In genomic region chr13:92095131-92096090, GRCm38 (mm10) we compare ENCODE assay signal across 17 mouse cellular contexts. TPM values are rescaled to one million over a fixed set of nuclear protein-coding genes. Genes with fewer than 3 reads are reported as not detected.
DNase-seq lines count a peak whose midpoint lies in the region; ATAC-seq and TF ChIP-seq lines count a peak whose summit lies in the region.
"Had no signal": no experiment of that assay in that cellular context is flagged by ENCODE, and none has a peak within 500 bp of the region (broad histone marks: within the 10 kb centered on the region; RNA-seq: fewer than 3 reads in every experiment).

No protein-coding gene starts in this region.

- WGBS in forebrain, postnatal 0 days: 69% methylated on average over 12 of the region's 12 CpGs
- 73% methylated on average over 12 of the region's 12 CpGs for WGBS in forebrain, embryonic 15.5 days
- 63% methylated on average over 12 of the region's 12 CpGs for whole genome bisulfite sequencing in heart, embryonic 10.5 days

- H3K79me2 ChIP-seq in myocyte (ENCODE audit: control insufficient read depth, insufficient read depth): no peaks in the 10 kb centered on the region

- H3K4me2 ChIP-seq in forebrain, postnatal 0 days (ENCODE audit: low read depth): no peak overlapping the region
- no peak overlapping the region for H3K4me2 ChIP-seq in forebrain, embryonic 15.5 days (replicated peaks)
- H3K4me2 ChIP-seq in myocyte (ENCODE audit: low read depth): peak overlapping the region; percentile 32
- H3K4me2 ChIP-seq: heart, embryonic 13.5 days; limb, embryonic 13.5 days; midbrain, embryonic 11.5 days; neural tube, embryonic 12.5 days had no signal

- peak; percentile 23; the same call in 1 of the 2 replicates for ATAC-seq in forebrain, postnatal 0 days
- ATAC-seq in forebrain, embryonic 15.5 days (replicated peaks): no peak
- ATAC-seq: hindbrain, embryonic 16.5 days had no signal

- no peaks in the 10 kb centered on the region for H3K4me1 ChIP-seq in forebrain, postnatal 0 days (ENCODE audit: insufficient read depth)
- H3K4me1 ChIP-seq in forebrain, embryonic 15.5 days: no peaks in the 10 kb centered on the region
- H3K4me1 ChIP-seq in heart, embryonic 10.5 days: peaks cover 7% of the 10 kb centered on the region; the same call in 1 of the 2 replicates
- H3K4me1 ChIP-seq: limb, embryonic 13.5 days; neural tube, embryonic 12.5 days had no signal

- no peak overlapping the region for H3ac ChIP-seq in myocyte (ENCODE audit: control insufficient read depth, insufficient read length)

- H3K27me3 ChIP-seq in forebrain, postnatal 0 days (ENCODE audit: insufficient read depth, low read length): no peaks in the 10 kb centered on the region
- H3K27me3 ChIP-seq in forebrain, embryonic 15.5 days: no peaks in the 10 kb centered on the region
- H3K27me3 ChIP-seq in heart, embryonic 10.5 days (ENCODE audit: insufficient read depth, poor library complexity, severe bottlenecking): no peaks in the 10 kb centered on the region
- no peaks in the 10 kb centered on the region for H3K27me3 ChIP-seq in myocyte (ENCODE audit: control insufficient read depth, insufficient read depth, insufficient read length)
- H3K27me3 ChIP-seq: heart, embryonic 13.5 days; limb, embryonic 13.5 days; neural tube, embryonic 12.5 days had no signal

- TF ChIP-seq POLR2A in myocyte (IDR thresholded peaks at IDR 0.05; ENCODE audit: insufficient read length, low read depth): no peak

- DNase-seq in forebrain, postnatal 0 days: peak; percentile 9
- DNase-seq in lung, postnatal 10 days: peak; percentile 11
- no peak for DNase-seq in lung, adult 18-20 months
- DNase-seq in heart, embryonic 10.5 days (ENCODE audit: low spot score): no peak
- DNase-seq in thymus, adult 18-20 months: no peak
- DNase-seq in spleen, adult 12 weeks (ENCODE audit: low spot score): no peak
- DNase-seq: layer of hippocampus, adult 9-11 months; lung, adult 2 months; thymus, postnatal 36 days had no signal

- H3K9ac ChIP-seq in forebrain, postnatal 0 days: no peak overlapping the region
- no peak overlapping the region for H3K9ac ChIP-seq in forebrain, embryonic 15.5 days (replicated peaks)
- H3K9ac ChIP-seq: heart, embryonic 13.5 days; limb, embryonic 13.5 days; neural tube, embryonic 12.5 days had no signal

- no peak for TF ChIP-seq CTCF in forebrain, postnatal 0 days (IDR thresholded peaks at IDR 0.05; ENCODE audit: low read depth)

- no peaks in the 10 kb centered on the region for H3K36me3 ChIP-seq in forebrain, postnatal 0 days (ENCODE audit: insufficient read depth)
- H3K36me3 ChIP-seq in forebrain, embryonic 15.5 days: no peaks in the 10 kb centered on the region
- no peaks in the 10 kb centered on the region for H3K36me3 ChIP-seq in heart, embryonic 10.5 days
- no peaks in the 10 kb centered on the region for H3K36me3 ChIP-seq in myocyte (ENCODE audit: control insufficient read depth, insufficient read depth)
- H3K36me3 ChIP-seq: heart, embryonic 13.5 days; limb, embryonic 13.5 days; neural tube, embryonic 12.5 days had no signal

- H3K4me3 ChIP-seq in forebrain, postnatal 0 days (ENCODE audit: low read depth, low read length): no peak overlapping the region
- H3K4me3 ChIP-seq in forebrain, embryonic 15.5 days: no peak overlapping the region
- no peak overlapping the region for H3K4me3 ChIP-seq in heart, embryonic 10.5 days
- no peak overlapping the region for H3K4me3 ChIP-seq in myocyte
- H3K4me3 ChIP-seq: erythroblast, embryonic 14.5 days; heart, embryonic 13.5 days; limb, embryonic 13.5 days; neural tube, embryonic 12.5 days had no signal

- H3K27ac ChIP-seq in forebrain, postnatal 0 days (ENCODE audit: low read depth, low read length): no peak overlapping the region
- H3K27ac ChIP-seq in forebrain, embryonic 15.5 days (replicated peaks): no peak overlapping the region
- peak overlapping the region; percentile 36; the same call in 1 of the 2 replicates for H3K27ac ChIP-seq in heart, embryonic 10.5 days
- H3K27ac ChIP-seq: heart, embryonic 13.5 days; limb, embryonic 13.5 days; neural tube, embryonic 12.5 days had no signal

- no peaks in the 10 kb centered on the region for H3K9me3 ChIP-seq in forebrain, postnatal 0 days (ENCODE audit: low read length)
- no peaks in the 10 kb centered on the region for H3K9me3 ChIP-seq in forebrain, embryonic 15.5 days
- no peaks in the 10 kb centered on the region for H3K9me3 ChIP-seq in heart, embryonic 10.5 days
- H3K9me3 ChIP-seq: heart, embryonic 13.5 days; neural tube, embryonic 12.5 days had no signal

TF ChIP-seq in myocyte, 11 proteins besides CTCF, POLR2A, EP300 and RAD21:
- TF ChIP-seq CEBPB (IDR thresholded peaks at IDR 0.05; ENCODE audit: insufficient read depth, poor library complexity, severe bottlenecking) (no peak), MYOG (IDR thresholded peaks at IDR 0.05; ENCODE audit: control insufficient read depth in 1 of 3, insufficient read depth in 1 of 3, insufficient read length in 2 of 3, low read depth in 2 of 3) (peak in 2 of 3 experiments; percentile 5 to 40), MYOD1 (IDR thresholded peaks at IDR 0.05; ENCODE audit: control insufficient read depth in 1 of 3, insufficient read length in 2 of 3, low read depth in 2 of 3) (peak in 1 of 3 experiments; percentile 55)
TF ChIP-seq in myocyte: peak in this region for 2.

RNA-seq across cellular contexts. Expression of gene Rasgrf2, which starts 36.0 kb away (rescaled TPM):
- total RNA-seq in forebrain, postnatal 0 days (2014; rRNA removed): 53.0 and 63.5 TPM in 2 replicates
- polyA plus RNA-seq in forebrain, postnatal 0 days (2015; fragmentation: Nextera tagmentation; extraction: Ambion mirVana): 4.4 and 7.0 TPM in 2 replicates
- polyA plus RNA-seq in forebrain, embryonic 15.5 days (2015; fragmentation: Nextera tagmentation; extraction: Ambion mirVana): 2.2 and 3.3 TPM in 2 replicates
- 0.39 and 1.1 TPM in 2 replicates for polyA plus RNA-seq in heart, embryonic 10.5 days (2016; fragmentation: Nextera tagmentation; extraction: Ambion mirVana)
- 0.07 TPM for polyA plus RNA-seq in myocyte (2012; fragmentation: generic; extraction: Trizol)
- polyA plus RNA-seq: erythroblast, embryonic 14.5 days; midbrain, embryonic 11.5 days had no signal

Comparison
In these comparisons a context has a peak if more than half of its experiments do, and no peak if none do; other contexts are left out.
1. DNase-seq: peak in forebrain, postnatal 0 days (single experiment) and lung, postnatal 10 days (single experiment); none in lung, adult 18-20 months (0 of 2), heart, embryonic 10.5 days (single experiment), thymus, adult 18-20 months (0 of 2) and spleen, adult 12 weeks (single experiment).